Mouse (Mus musculus): ENCODE data around the gene Trappc11. TPM values are rescaled to one million over a fixed set of nuclear protein-coding genes. Genes with fewer than 3 reads are reported as not detected.
"Not testable (repeated sequence)": the region's sequence is repeated elsewhere in the genome, so short reads cannot be mapped to it uniquely, and the experiment has no call there.

Trappc11 gene
- polyA plus RNA-seq, 1 experiment = 40.4 TPM

- Histone ChIP-seq H3K4me3 (ENCODE audit: low read depth, low read length) (no peak overlapping the region), H3K4me1 (ENCODE audit: control insufficient read depth, insufficient read depth, low read length) (peaks cover 2% of the 10 kb centered on the region), H3K27me3 (ENCODE audit: control insufficient read depth, insufficient read depth, low read length, poor library complexity, severe bottlenecking) (no peaks in the 10 kb centered on the region), H3K27ac (ENCODE audit: insufficient read depth, low read length) (peak overlapping the region; percentile 15; the same call in 1 of the 2 replicates), H3K36me3 (ENCODE audit: control insufficient read depth, insufficient read depth, low read length, poor library complexity, severe bottlenecking) (no peaks in the 10 kb centered on the region), H3K9ac (ENCODE audit: low read depth, poor library complexity, severe bottlenecking) (no peak overlapping the region), H3K9me3 (replicated peaks; ENCODE audit: control insufficient read depth, insufficient read depth, low read length, poor library complexity, severe bottlenecking) (peaks cover 2% of the 10 kb centered on the region; the same call in 1 of the 2 replicates)
- TF ChIP-seq EP300 (IDR thresholded peaks at IDR 0.05; ENCODE audit: insufficient read depth, low read depth, low read length) = 0 out of 2 replicates have a peak, but pooled peaks have one; percentile 34
- no peak for TF ChIP-seq POLR2A (IDR thresholded peaks at IDR 0.05; ENCODE audit: insufficient read depth, low read length)
Observed at GRCm38 (mm10) chr8:47482354-47483071, 50.8 kb downstream of the Trappc11 start.

GRCm38 (mm10) chr8:47480039-47480438 lies 53.2 kb downstream of the Trappc11 start:
- peaks cover 2% of the 10 kb centered on the region; the same call in 1 of the 2 replicates for H3K9me3 ChIP-seq (replicated peaks; ENCODE audit: control insufficient read depth, insufficient read depth, low read length, poor library complexity, severe bottlenecking)
- peaks cover 2% of the 10 kb centered on the region for H3K4me1 ChIP-seq (ENCODE audit: control insufficient read depth, insufficient read depth, low read length)
- H3K36me3 ChIP-seq (ENCODE audit: control insufficient read depth, insufficient read depth, low read length, poor library complexity, severe bottlenecking) = no peaks in the 10 kb centered on the region
- H3K27me3 ChIP-seq (ENCODE audit: control insufficient read depth, insufficient read depth, low read length, poor library complexity, severe bottlenecking) = no peaks in the 10 kb centered on the region
- H3K27ac ChIP-seq (ENCODE audit: insufficient read depth, low read length) = no peak overlapping the region
- TF ChIP-seq CTCF (IDR thresholded peaks at IDR 0.05; ENCODE audit: low read depth, low read length) = no peak
- no peak for TF ChIP-seq POLR2A (IDR thresholded peaks at IDR 0.05; ENCODE audit: insufficient read depth, low read length)
- TF ChIP-seq EP300 (IDR thresholded peaks at IDR 0.05; ENCODE audit: insufficient read depth, low read depth, low read length) = no peak
- no peak overlapping the region for H3K4me3 ChIP-seq (ENCODE audit: low read depth, low read length)
- no peak overlapping the region for H3K9ac ChIP-seq (ENCODE audit: low read depth, poor library complexity, severe bottlenecking)

GRCm38 (mm10) chr8:47461650-47462049 lies 71.6 kb downstream of the Trappc11 start:
- no peak overlapping the region for H3K27ac ChIP-seq (ENCODE audit: insufficient read depth, low read length)
- H3K9me3 ChIP-seq (replicated peaks; ENCODE audit: control insufficient read depth, insufficient read depth, low read length, poor library complexity, severe bottlenecking) = peaks cover 23% of the 10 kb centered on the region
- no peaks in the 10 kb centered on the region for H3K36me3 ChIP-seq (ENCODE audit: control insufficient read depth, insufficient read depth, low read length, poor library complexity, severe bottlenecking)
- no peaks in the 10 kb centered on the region for H3K27me3 ChIP-seq (ENCODE audit: control insufficient read depth, insufficient read depth, low read length, poor library complexity, severe bottlenecking)
- TF ChIP-seq POLR2A (IDR thresholded peaks at IDR 0.05; ENCODE audit: insufficient read depth, low read length) (no peak), EP300 (IDR thresholded peaks at IDR 0.05; ENCODE audit: insufficient read depth, low read depth, low read length) (no peak), CTCF (IDR thresholded peaks at IDR 0.05; ENCODE audit: low read depth, low read length) (no peak)
- no peak overlapping the region for H3K9ac ChIP-seq (ENCODE audit: low read depth, poor library complexity, severe bottlenecking)
- no peaks in the 10 kb centered on the region for H3K4me1 ChIP-seq (ENCODE audit: control insufficient read depth, insufficient read depth, low read length)
- H3K4me3 ChIP-seq (ENCODE audit: low read depth, low read length) = no peak overlapping the region

GRCm38 (mm10) chr8:47459216-47459749 lies 74.0 kb downstream of the Trappc11 start:
- Histone ChIP-seq H3K27ac (ENCODE audit: insufficient read depth, low read length) (no peak overlapping the region), H3K4me3 (ENCODE audit: low read depth, low read length) (no peak overlapping the region), H3K9me3 (replicated peaks; ENCODE audit: control insufficient read depth, insufficient read depth, low read length, poor library complexity, severe bottlenecking) (peaks cover 34% of the 10 kb centered on the region), H3K27me3 (ENCODE audit: control insufficient read depth, insufficient read depth, low read length, poor library complexity, severe bottlenecking) (no peaks in the 10 kb centered on the region), H3K9ac (ENCODE audit: low read depth, poor library complexity, severe bottlenecking) (no peak overlapping the region), H3K36me3 (ENCODE audit: control insufficient read depth, insufficient read depth, low read length, poor library complexity, severe bottlenecking) (no peaks in the 10 kb centered on the region), H3K4me1 (ENCODE audit: control insufficient read depth, insufficient read depth, low read length) (no peaks in the 10 kb centered on the region)
- TF ChIP-seq POLR2A (IDR thresholded peaks at IDR 0.05; ENCODE audit: insufficient read depth, low read length) (no peak), EP300 (IDR thresholded peaks at IDR 0.05; ENCODE audit: insufficient read depth, low read depth, low read length) (no peak), CTCF (IDR thresholded peaks at IDR 0.05; ENCODE audit: low read depth, low read length) (no peak)

DNA sequence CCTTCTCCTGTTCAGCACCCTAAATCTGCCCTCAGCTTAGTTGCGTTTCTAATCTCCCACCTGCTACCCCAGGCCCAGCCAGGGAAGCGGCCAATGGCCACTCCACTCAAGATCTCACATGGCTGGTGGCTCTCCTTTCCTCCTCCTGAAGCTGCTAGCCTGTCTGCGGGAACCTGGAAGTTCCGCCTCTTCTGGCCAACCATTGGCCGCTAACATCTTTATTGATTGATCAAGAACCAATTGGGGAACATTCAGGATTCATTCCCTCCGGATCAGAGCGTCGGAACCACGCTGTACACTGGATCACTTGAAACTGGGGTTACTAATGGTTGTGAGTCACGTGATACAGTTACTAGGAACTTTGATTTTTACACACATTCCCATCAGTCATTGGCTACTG lies 74.7 kb downstream of the Trappc11 start:
- H3K27me3 ChIP-seq (ENCODE audit: control insufficient read depth, insufficient read depth, low read length, poor library complexity, severe bottlenecking) = no peaks in the 10 kb centered on the region
- H3K9me3 ChIP-seq (replicated peaks; ENCODE audit: control insufficient read depth, insufficient read depth, low read length, poor library complexity, severe bottlenecking) = peaks cover 34% of the 10 kb centered on the region
- H3K4me3 ChIP-seq (ENCODE audit: low read depth, low read length) = no peak overlapping the region
- no peak for TF ChIP-seq EP300 (IDR thresholded peaks at IDR 0.05; ENCODE audit: insufficient read depth, low read depth, low read length)
- no peak for TF ChIP-seq CTCF (IDR thresholded peaks at IDR 0.05; ENCODE audit: low read depth, low read length)
- no peak for TF ChIP-seq POLR2A (IDR thresholded peaks at IDR 0.05; ENCODE audit: insufficient read depth, low read length)
- H3K27ac ChIP-seq (ENCODE audit: insufficient read depth, low read length) = no peak overlapping the region
- no peak overlapping the region for H3K9ac ChIP-seq (ENCODE audit: low read depth, poor library complexity, severe bottlenecking)
- no peaks in the 10 kb centered on the region for H3K4me1 ChIP-seq (ENCODE audit: control insufficient read depth, insufficient read depth, low read length)
- no peaks in the 10 kb centered on the region for H3K36me3 ChIP-seq (ENCODE audit: control insufficient read depth, insufficient read depth, low read length, poor library complexity, severe bottlenecking)

GRCm38 (mm10) chr8:47449211-47449610 lies 84.1 kb downstream of the Trappc11 start:
- H3K4me1 ChIP-seq (ENCODE audit: control insufficient read depth, insufficient read depth, low read length); H3K27ac ChIP-seq (ENCODE audit: insufficient read depth, low read length); H3K9ac ChIP-seq (ENCODE audit: low read depth, poor library complexity, severe bottlenecking); H3K36me3 ChIP-seq (ENCODE audit: control insufficient read depth, insufficient read depth, low read length, poor library complexity, severe bottlenecking); H3K27me3 ChIP-seq (ENCODE audit: control insufficient read depth, insufficient read depth, low read length, poor library complexity, severe bottlenecking); H3K4me3 ChIP-seq (ENCODE audit: low read depth, low read length): not testable (repeated sequence)
- peaks cover 20% of the 10 kb centered on the region for H3K9me3 ChIP-seq (replicated peaks; ENCODE audit: control insufficient read depth, insufficient read depth, low read length, poor library complexity, severe bottlenecking)
